Mouse (Mus musculus) layer of hippocampus, adult 11-12 months (tissue): ENCODE measurements around the gene Prpf3.
A peak's percentile ranks its signal among the peaks of the same experiment; 100 is the strongest.
"Not testable (repeated sequence)": the region's sequence is repeated elsewhere in the genome, so short reads cannot be mapped to it uniquely, and the experiment has no call there.

Experiments used
- DNase-seq: peaks from one replicate; pipeline ENCODE4 v3.0.0; 2022; ENCODE audit warnings: low spot score

Prpf3 gene

GRCm38 (mm10) chr3:95855502-95856089, at the start of gene Prpf3:
Gene Prpf3 (minus strand): TSS chr3:95855885.
- DNase-seq: peak; percentile 94

- DNase-seq: no peak
These were observed 48.9 kb upstream of the Prpf3 start, which contains the start of gene Car14 for GRCm38 (mm10) chr3:95904568-95904967. Gene Car14 (minus strand): TSS chr3:95904691.

- DNase-seq: no peak
These were observed 48.2 kb upstream of the Prpf3 start for GRCm38 (mm10) chr3:95903753-95904502.

GRCm38 (mm10) chr3:95902643-95903042, 47.0 kb upstream of the Prpf3 start:
- DNase-seq: no peak

- no peak for DNase-seq
These were observed 46.6 kb upstream of the Prpf3 start for GRCm38 (mm10) chr3:95902373-95902625.

GRCm38 (mm10) chr3:95901616-95902372, 46.1 kb upstream of the Prpf3 start:
- no peak for DNase-seq

- no peak for DNase-seq
These were observed 44.3 kb upstream of the Prpf3 start for GRCm38 (mm10) chr3:95899800-95900524.

- not testable (repeated sequence) for DNase-seq
These were observed 39.8 kb upstream of the Prpf3 start for GRCm38 (mm10) chr3:95895501-95895900.

GRCm38 (mm10) chr3:95894317-95895160, 38.9 kb upstream of the Prpf3 start:
- peak; percentile 57 for DNase-seq

GRCm38 (mm10) chr3:95893606-95894316, 38.1 kb upstream of the Prpf3 start, which contains the start of gene Aph1a:
Gene Aph1a (plus strand): TSS chr3:95893969.
- peak; percentile 97 for DNase-seq

- no peak for DNase-seq
These were observed 37.4 kb upstream of the Prpf3 start for GRCm38 (mm10) chr3:95893126-95893525.

- no peak for DNase-seq
These were observed 36.7 kb upstream of the Prpf3 start for GRCm38 (mm10) chr3:95892066-95893052.

GRCm38 (mm10) chr3:95891211-95892065, 35.8 kb upstream of the Prpf3 start, which contains the start of gene BC028528:
Gene BC028528 (minus strand): TSS chr3:95892005.
- DNase-seq: no peak

- no peak for DNase-seq
These were observed 34.0 kb upstream of the Prpf3 start for GRCm38 (mm10) chr3:95889664-95890063.

GRCm38 (mm10) chr3:95887596-95887995, 31.9 kb upstream of the Prpf3 start:
- no peak for DNase-seq

- no peak for DNase-seq
These were observed 28.7 kb upstream of the Prpf3 start for GRCm38 (mm10) chr3:95884400-95884799.

- peak; percentile 90 for DNase-seq
These were observed 27.2 kb upstream of the Prpf3 start for GRCm38 (mm10) chr3:95882816-95883425.
